Mouse (Mus musculus) frontal cortex, postnatal 10 days (tissue): ENCODE data around the gene Lmf2.

ENCODE experiments used
- DNase-seq, 2 experiments: peaks; one replicate each; pipeline ENCODE4 v3.0.0; 2022; ENCODE audit warnings: low spot score in 2 of 2, mixed read lengths in 1 of 2

Gene Lmf2

DNA sequence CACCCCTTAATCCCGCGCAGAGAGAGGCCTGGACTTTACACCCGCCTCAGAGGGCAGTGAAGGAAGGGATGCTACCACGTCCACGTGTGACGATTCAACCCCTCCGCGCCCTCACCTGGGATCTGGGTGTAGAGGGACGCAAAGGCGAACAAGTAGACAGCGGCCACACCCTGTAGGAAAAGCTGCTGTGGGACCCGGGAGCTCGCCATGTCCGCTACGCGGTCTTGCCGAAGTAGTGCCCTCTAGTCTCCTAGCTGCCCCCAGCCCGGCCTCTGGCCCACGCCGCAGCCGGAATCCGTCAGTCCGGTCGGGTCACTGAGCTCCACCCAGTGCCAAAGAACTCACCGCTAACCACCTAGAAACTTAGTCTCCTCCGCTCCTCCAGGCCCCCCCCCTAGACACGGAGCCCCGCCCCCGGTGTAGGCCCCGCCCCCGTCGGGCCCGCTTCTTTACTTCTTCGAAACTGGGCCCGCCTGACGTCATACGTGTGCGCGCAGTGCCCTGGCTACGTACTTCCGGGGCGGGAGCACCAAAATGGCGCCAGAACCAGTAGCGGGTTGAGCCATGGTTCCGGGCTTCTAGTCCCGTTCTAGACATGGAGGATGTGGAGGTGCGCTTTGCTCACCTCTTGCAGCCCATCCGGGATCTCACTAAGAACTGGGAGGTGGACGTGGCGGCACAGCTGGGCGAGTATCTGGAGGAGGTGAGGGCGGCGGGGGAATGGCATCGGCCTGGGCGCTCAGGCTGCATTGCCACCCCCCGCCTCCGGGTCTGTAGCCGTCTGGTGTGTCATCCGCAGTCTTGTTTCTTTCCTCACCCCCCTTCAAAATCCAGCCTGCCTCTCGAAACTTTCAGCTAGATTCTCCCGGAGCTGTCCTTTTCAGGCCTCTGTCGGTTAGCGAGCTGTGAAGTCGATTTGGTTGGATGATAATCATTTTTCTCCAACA, at the start of gene Lmf2, which contains the start of gene Ncaph2:
Gene Lmf2, minus strand, starts transcription at position 419 of the 947 bp plus-strand sequence.
Gene Ncaph2, plus strand, starts transcription at position 479 of the 947 bp plus-strand sequence.
- DNase-seq = peak; percentile 89 to 93

- DNase-seq = no peak
These were observed 49.6 kb upstream of the Lmf2 start for GRCm38 (mm10) chr15:89404831-89405623.

DNA sequence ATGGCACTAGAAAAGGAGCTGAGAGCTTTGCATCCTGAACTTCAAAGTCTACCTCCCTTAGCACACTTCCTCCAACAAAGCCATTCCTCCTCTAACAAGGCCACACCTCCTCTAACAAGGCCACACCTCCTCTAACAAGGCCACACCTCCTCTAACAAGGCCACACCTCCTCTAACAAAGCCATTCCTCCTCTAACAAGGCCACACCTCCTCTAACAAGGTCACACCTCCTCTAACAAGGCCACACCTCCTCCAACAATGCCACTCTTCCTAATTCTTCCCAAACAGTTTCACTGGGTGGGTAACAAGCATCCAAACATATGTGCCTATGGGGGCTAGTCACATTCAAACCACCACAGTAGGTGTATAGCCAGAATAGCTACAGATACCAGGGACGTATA, 47.0 kb upstream of the Lmf2 start:
- no peak for DNase-seq

DNA sequence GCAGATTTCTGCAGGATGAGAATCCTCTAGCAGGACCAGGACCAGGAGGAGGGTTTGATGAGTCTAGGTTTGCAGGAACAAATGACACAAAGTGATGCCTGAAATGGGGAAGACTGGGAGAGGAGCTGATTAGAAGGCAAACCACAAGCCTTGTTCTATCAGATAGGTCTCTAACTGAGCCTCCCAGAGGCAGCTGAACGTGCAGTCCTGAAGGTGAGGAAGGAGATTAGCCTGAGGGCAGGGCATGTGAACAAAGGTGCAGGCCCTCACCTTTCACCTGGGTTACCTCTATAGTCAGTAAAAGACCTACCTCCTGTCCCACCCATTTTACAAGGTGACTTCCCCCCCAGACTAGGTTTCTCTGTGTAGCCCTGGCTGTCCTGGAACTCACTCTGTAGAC, 44.3 kb upstream of the Lmf2 start:
- DNase-seq = no peak

DNA sequence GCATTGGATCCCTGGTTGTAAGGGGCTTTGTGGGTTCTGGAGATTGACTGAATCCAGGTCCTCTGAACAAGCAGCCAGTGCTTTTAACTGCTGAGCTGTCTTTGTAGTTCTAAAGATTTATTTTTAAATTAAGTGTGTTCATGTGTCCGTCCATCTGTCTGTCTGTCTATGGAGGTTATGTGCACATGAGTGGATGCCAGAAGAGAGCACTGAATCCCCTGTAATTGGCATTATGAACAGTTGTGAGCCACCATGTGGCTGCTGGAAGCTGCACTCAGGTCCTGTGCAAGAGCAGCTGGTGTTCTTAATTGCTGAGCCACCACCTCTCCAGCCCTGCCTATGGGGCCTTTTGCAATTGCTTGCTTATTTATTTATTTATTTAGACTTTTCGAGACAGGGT, 42.7 kb upstream of the Lmf2 start:
- no peak for DNase-seq

GRCm38 (mm10) chr15:89396883-89397282, 41.4 kb upstream of the Lmf2 start:
- DNase-seq = no peak

GRCm38 (mm10) chr15:89390081-89390480, 34.6 kb upstream of the Lmf2 start:
- no peak for DNase-seq

DNA sequence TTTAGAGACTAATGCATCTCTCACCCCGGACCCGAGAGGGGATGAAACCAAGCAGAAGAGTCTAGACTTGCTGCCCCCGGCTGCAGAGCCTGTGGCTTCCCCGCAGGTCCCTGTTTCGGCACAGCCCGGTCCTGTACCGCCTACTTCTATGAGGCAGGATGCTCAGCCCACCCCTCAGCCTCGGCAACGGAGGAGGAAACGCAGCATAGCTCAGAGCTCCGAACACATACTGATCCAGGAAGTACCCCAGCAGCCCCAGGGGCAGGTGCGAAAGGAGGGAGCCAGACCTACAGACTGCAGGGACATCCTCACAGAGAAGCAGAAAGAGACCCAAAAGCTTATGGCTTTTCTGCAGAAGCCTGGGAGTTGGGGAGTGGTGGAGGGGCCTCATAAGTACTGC, 31.7 kb upstream of the Lmf2 start:
- DNase-seq = no peak

DNA sequence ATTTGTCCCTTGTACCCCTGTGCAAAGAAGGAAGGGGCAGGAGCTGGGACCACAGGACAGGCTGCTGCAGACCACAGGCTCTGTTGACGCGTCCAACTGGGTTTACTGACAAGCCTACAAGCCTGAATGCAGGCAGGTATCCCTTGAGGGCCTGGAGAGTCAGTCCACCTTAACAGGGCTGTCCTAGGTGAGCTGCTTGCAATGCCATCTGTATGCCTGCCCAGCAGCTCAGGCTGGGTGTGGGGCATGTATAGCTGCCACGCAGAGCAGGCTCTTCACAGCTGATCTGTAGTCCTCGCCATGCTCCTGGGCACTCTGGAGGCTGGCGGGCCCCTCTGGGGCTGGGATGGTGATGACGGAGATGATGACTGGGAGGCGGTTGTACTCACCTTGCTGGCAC, 29.2 kb upstream of the Lmf2 start, which contains the start of gene Klhdc7b:
Gene Klhdc7b, plus strand, starts transcription at position 301 of the 400 bp plus-strand sequence.
- no peak for DNase-seq

- DNase-seq = no peak
These were observed 24.0 kb upstream of the Lmf2 start for GRCm38 (mm10) chr15:89379429-89379828.

- no peak for DNase-seq
These were observed 23.5 kb upstream of the Lmf2 start, which contains the start of gene Odf3b for GRCm38 (mm10) chr15:89378831-89379401. Gene Odf3b, minus strand, starts transcription at chr15:89379282.

GRCm38 (mm10) chr15:89377938-89378828, 22.7 kb upstream of the Lmf2 start:
- DNase-seq = no peak

- DNase-seq = no peak
These were observed 21.9 kb upstream of the Lmf2 start for GRCm38 (mm10) chr15:89377362-89377761.

GRCm38 (mm10) chr15:89376957-89377356, 21.5 kb upstream of the Lmf2 start, which contains the start of gene Tymp:
Gene Tymp, minus strand, starts transcription at chr15:89377039.
- no peak for DNase-seq

GRCm38 (mm10) chr15:89376040-89376439, 20.6 kb upstream of the Lmf2 start:
- no peak for DNase-seq

DNA sequence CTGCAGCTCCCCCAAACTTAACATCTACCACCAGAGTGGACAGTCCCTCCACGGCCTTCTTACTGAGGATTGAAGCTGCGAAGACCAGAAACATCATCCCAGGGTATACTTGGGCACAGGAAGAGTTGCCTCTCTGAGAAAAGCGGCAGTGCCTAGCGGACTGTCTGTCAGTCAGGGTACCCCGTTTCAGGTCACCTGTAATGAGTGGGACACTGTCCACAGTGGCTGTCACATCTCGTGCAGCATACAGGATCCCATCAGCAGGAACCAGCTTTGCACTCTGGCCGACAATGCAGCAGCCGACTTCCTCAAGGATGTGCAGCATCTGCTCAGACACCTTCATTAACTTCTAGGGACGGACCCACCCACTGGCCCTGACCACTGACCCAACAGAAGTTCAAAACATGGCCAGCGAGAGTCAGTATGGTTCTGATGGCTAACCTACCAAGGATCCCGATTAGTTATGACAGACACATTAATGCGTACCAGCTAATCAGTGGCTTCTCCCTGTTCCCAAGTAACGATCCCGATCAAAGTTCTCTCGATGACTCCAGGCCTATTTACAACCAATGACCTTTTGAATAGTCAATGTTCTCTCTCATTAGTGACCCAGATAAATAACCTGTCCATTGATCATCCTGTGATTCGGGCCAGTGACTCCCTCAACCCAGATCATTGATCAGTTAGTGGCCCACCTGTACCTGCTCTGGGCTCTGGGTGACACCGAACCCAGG, 19.5 kb upstream of the Lmf2 start:
- no peak for DNase-seq

DNA sequence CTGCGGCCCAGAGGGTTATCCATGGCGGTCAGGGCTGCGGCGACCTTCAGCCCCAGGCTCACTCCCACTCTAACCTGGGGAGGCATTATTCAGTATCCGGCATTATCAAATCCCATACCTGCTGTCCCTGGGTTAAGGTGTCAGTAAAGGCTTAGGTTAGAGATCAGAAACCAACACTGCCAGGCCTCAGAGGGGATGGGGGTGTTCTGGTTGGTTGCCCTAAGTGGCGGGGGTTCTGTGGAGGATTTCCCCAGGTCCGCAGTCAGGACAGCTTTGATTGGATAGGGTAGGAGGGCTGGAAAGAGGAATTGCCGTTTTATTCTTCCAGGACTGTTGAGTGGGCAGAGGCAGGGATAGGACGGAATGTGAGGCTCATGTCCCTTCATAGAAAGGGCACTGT, 18.9 kb upstream of the Lmf2 start:
- DNase-seq = no peak

- peak; percentile 87 to 90 for DNase-seq
These were observed 18.3 kb upstream of the Lmf2 start, which contains the start of gene Sco2 for GRCm38 (mm10) chr15:89373762-89374248. Gene Sco2, minus strand, starts transcription at chr15:89373846.

- DNase-seq = peak; percentile 77 to 81
These were observed 17.7 kb upstream of the Lmf2 start for GRCm38 (mm10) chr15:89373027-89373761.
